Mouse (Mus musculus) ES-E14 (cell line): Measurements from ENCODE around the gene Frrs1l.

Experiments used
- HCFC1 ChIP-seq: IDR thresholded peaks from 2 replicates; pipeline ENCODE4 v1.6.1; 2012; ENCODE audit warnings: low read length, inconsistent platforms, borderline replicate concordance; ENCODE audit not compliant: insufficient read depth
- MAFK ChIP-seq: IDR thresholded peaks from 2 replicates; pipeline ENCODE4 v1.6.1; 2014; ENCODE audit warnings: mild to moderate bottlenecking, low read depth, low read length, inconsistent platforms; ENCODE audit not compliant: insufficient read depth
- ZC3H11A ChIP-seq: IDR thresholded peaks from 2 replicates; pipeline ENCODE4 v1.6.1; 2012; ENCODE audit warnings: low read depth, mild to moderate bottlenecking, inconsistent platforms, low read length, borderline replicate concordance
- ZNF384 ChIP-seq: IDR thresholded peaks from 2 replicates; pipeline ENCODE4 v1.6.1; 2012; ENCODE audit warnings: low read depth, low read length, inconsistent platforms

DNA sequence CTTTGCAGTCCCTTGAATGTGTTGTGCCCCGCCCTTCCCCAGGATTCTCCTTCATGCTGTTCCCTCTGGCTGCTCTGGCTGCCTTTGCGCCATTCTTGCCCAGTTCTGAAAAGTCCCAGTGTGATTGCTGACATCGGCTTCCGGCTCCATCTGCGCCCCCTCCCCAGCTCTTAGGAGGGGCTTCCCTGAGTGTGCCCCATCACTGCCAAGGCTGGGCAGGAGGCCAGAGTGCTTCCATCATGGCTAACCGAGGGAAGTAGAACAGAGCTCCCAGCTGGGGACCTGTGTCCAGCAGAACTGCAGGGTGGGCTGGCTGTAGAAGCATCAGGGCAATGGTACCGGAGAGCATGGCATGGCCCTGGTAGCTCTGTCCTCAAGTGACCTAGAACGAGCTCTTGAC is 14.8 kb upstream of the Frrs1l start:
- no peak for TF ChIP-seq ZC3H11A
- TF ChIP-seq MAFK: no peak
- no peak for TF ChIP-seq ZNF384
- no peak for TF ChIP-seq HCFC1
